Mouse (Mus musculus) retina, postnatal 1 day (tissue): ENCODE data around the gene Smarca2.

Experiments
- DNase-seq: peaks from one replicate; pipeline ENCODE4 v3.0.0-alpha.2; 2012

The Smarca2 gene

GRCm38 (mm10) chr19:26604755-26605300, at the start of gene Smarca2:
Gene Smarca2 (plus strand): TSS chr19:26605050.
- peak; percentile 97 for DNase-seq

GRCm38 (mm10) chr19:26564850-26565249, 40.0 kb upstream of the Smarca2 start:
- no peak for DNase-seq

- no peak for DNase-seq
Measured at GRCm38 (mm10) chr19:26566109-26566508, 38.7 kb upstream of the Smarca2 start.

GRCm38 (mm10) chr19:26568236-26568635, 36.6 kb upstream of the Smarca2 start:
- no peak for DNase-seq

- DNase-seq = no peak
Measured at GRCm38 (mm10) chr19:26568941-26569340, 35.9 kb upstream of the Smarca2 start.

GRCm38 (mm10) chr19:26569461-26569860, 35.4 kb upstream of the Smarca2 start:
- no peak for DNase-seq

- no peak for DNase-seq
Measured at GRCm38 (mm10) chr19:26579645-26580044, 25.2 kb upstream of the Smarca2 start.

- DNase-seq = no peak
Measured at GRCm38 (mm10) chr19:26580061-26580460, 24.8 kb upstream of the Smarca2 start.

GRCm38 (mm10) chr19:26594661-26595060, 10.2 kb upstream of the Smarca2 start:
- DNase-seq = no peak

GRCm38 (mm10) chr19:26601459-26601858, 3.4 kb upstream of the Smarca2 start:
- no peak for DNase-seq

GRCm38 (mm10) chr19:26603296-26603860, 1.5 kb upstream of the Smarca2 start:
- no peak for DNase-seq

GRCm38 (mm10) chr19:26603906-26604754, 720 bp upstream of the Smarca2 start:
- DNase-seq = no peak

- DNase-seq = peak; percentile 70
Measured at GRCm38 (mm10) chr19:26605438-26606320, 829 bp downstream of the Smarca2 start.

- DNase-seq = peak; percentile 86
Measured at GRCm38 (mm10) chr19:26606321-26607155, 1.7 kb downstream of the Smarca2 start.

- peak; percentile 78 for DNase-seq
Measured at GRCm38 (mm10) chr19:26607156-26607536, 2.3 kb downstream of the Smarca2 start.

- DNase-seq = no peak
Measured at GRCm38 (mm10) chr19:26607551-26608433, 2.9 kb downstream of the Smarca2 start.

GRCm38 (mm10) chr19:26608434-26608812, 3.6 kb downstream of the Smarca2 start:
- DNase-seq = peak; percentile 17

- no peak for DNase-seq
Measured at GRCm38 (mm10) chr19:26609637-26610036, 4.8 kb downstream of the Smarca2 start.

GRCm38 (mm10) chr19:26612995-26613394, 8.1 kb downstream of the Smarca2 start:
- DNase-seq = no peak

- no peak for DNase-seq
Measured at GRCm38 (mm10) chr19:26613665-26614064, 8.8 kb downstream of the Smarca2 start.

- no peak for DNase-seq
Measured at GRCm38 (mm10) chr19:26616271-26616670, 11.4 kb downstream of the Smarca2 start.
